Mouse (Mus musculus): ENCODE data around the gene Mindy2. TPM values are rescaled to one million over a fixed set of nuclear protein-coding genes. Genes with fewer than 3 reads are reported as not detected.

Mindy2 gene
- 10 to 100 TPM; 12.3 to 17.9 TPM for total RNA-seq (2021)
- long read RNA-seq, experiment 1, full-length matches to known transcripts = 30 of 40 reads
- long read RNA-seq, experiment 1, partial matches to known transcripts = 1 of 40 reads
- long read RNA-seq, experiment 1, other reads (novel, unspliced or antisense) = 9 of 40 reads
- long read RNA-seq, experiment 2, full-length matches to known transcripts = 23 of 30 reads
- long read RNA-seq, experiment 2, partial matches to known transcripts = 1 of 30 reads
- long read RNA-seq, experiment 2, other reads (novel, unspliced or antisense) = 6 of 30 reads

DNA sequence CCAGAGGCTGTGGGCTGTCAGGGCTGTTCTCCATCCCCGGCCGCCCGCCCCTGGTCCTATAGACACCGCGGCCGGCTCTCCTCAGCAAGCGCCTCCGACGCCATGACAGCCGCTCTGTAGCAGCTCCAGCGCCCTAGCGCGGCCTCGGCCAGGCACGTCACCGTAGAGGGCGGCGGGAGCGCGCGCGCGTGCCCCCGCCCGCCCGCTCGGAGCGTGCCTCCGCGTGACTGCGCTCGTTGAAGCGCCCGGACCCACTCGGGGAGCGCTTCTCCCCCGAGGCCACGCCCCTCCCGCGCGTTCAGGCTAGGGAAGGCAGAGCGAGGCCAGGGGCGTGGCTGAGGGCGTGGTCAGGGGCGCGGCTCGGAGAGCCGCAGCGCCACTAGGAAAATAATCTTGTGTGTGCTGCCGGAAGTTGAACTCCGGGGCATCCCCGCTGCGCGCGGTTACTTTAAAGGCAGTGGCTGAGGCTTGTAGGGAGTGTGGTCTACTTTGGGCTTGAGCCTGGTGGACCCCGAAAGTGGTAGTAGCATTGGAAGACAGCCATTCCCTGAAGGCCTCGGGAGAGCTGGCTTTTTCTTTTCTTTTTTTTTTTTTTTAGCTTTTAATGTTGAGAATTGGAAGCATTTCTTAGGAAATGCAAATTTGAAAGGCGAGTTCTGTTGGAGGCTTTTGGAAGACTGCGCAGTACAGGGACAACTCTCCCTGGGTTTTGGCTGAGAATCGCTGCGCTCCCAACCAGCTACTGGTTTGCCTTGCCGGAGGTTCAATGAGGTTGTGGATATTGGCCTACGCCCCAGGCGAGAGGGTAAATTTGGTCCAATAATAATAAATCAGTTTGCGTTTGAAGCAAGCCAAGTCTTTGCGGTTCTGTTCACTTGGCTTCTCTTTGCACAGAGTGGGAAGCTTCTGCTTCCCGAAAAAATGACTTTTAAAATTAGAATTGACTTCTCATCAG is at the start of gene Mindy2:
Gene Mindy2, minus strand, starts transcription at position 162 of the 955 bp plus-strand sequence.
- Histone ChIP-seq H3K27ac (peak within 1 kb of the TSS; percentile 96), H3K4me3 (peak within 1 kb of the TSS; percentile 99)
- TF ChIP-seq CTCF (IDR thresholded peaks at IDR 0.05) = no peak
- intact Hi-C loops (cut with DNase I) = loop anchor here (2.0 kb wide), 1 partner anchor 22 kb away; the partner anchor contains the start of gene Adam10
- DNase-seq = peak; percentile 100

DNA sequence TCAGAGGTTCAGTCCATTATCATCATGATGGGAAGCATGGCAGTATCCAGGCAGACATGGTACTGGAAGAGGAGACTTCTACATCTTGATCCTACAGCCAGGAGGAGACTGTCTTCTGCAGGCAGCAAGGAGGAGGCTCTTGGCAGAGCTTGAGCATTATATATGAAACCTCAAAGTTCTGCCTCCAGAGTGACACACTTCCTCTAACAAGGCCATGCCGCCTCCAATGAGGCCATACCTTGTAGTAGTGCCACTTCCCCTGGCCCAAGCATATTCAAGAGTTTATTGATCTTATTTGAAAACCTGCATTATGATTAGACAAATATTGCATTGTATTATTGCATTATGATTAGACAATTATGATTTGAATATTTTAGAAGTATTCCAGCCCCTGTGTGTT is 49.5 kb upstream of the Mindy2 start:
- Histone ChIP-seq H3K27ac (no peak overlapping the region), H3K4me3 (no peak overlapping the region)
- intact Hi-C loops (cut with DNase I) = no loop called here
- DNase-seq = no peak
- no peak for TF ChIP-seq CTCF (IDR thresholded peaks at IDR 0.05)

DNA sequence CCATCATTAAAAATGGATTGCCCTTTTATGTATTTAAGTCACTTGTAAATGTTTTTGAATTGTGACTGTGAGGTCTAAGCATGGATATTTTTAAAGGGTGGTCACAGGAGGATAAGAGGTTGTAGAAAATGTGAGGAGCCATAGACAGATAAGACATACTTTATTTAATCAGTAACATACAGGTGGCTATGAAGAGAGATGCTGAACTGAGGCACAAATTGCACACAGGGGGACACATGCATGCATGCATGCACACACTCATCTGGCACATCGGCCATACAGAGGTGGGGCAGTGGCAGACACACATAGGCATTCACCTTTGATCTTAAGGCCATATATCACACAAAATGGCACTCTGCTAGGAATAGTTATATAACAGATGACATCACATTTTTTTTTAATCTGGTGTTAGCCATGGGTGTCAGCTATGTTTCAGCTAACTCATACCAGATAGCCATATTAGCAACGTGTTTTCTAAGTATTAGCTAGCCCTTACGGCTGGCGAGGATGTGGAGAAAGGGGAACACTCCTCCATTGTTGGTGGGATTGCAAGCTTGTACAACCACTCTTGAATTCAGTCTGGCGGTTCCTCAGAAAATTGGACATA is 46.7 kb upstream of the Mindy2 start:
- H3K4me3 ChIP-seq = no peak overlapping the region
- no peak for TF ChIP-seq CTCF (IDR thresholded peaks at IDR 0.05)
- DNase-seq = no peak
- intact Hi-C loops (cut with DNase I) = no loop called here
- H3K27ac ChIP-seq = no peak overlapping the region

DNA sequence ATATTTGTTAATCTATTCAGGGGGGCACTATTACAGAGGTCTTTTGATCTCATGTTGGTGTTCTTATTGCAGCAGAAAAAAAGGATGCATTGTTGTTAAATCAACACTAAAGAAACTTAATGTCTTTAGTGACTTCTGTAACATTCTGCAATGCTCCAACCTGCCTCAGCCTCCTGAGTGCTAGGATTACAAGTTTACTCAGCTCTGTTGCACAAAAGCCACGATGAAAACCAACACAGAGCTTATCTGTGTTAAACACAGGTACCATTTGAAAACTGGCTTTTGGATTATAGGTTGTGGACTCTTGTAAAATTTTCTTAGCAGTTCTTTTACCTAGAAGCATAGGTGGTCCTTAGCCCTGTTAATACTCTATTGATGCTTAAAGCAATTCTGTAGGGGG is 41.1 kb upstream of the Mindy2 start:
- no peak overlapping the region for H3K27ac ChIP-seq
- no peak for TF ChIP-seq CTCF (IDR thresholded peaks at IDR 0.05)
- H3K4me3 ChIP-seq = no peak overlapping the region
- DNase-seq = no peak
- intact Hi-C loops (cut with DNase I) = no loop called here

DNA sequence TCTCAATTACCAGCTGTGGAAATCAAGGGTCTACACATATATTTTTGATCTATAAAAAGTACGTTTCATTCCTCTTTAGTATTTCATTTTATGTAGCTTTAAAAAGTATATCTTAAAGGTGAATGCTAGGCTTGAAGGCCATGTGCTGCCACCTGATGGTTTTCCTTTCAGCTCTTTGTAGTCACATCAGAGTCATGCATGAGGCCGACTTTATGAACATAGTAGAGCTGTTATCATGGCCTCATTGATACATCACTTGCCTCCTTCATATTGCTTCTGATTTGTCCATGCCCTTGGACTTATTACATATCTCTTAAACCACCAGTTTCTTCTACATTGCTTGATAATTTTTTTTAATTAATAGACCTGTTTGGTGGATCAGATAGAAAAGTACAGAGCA is 38.7 kb upstream of the Mindy2 start:
- no peak overlapping the region for H3K4me3 ChIP-seq
- H3K27ac ChIP-seq = no peak overlapping the region
- intact Hi-C loops (cut with DNase I) = no loop called here
- no peak for DNase-seq
- TF ChIP-seq CTCF (IDR thresholded peaks at IDR 0.05) = no peak

DNA sequence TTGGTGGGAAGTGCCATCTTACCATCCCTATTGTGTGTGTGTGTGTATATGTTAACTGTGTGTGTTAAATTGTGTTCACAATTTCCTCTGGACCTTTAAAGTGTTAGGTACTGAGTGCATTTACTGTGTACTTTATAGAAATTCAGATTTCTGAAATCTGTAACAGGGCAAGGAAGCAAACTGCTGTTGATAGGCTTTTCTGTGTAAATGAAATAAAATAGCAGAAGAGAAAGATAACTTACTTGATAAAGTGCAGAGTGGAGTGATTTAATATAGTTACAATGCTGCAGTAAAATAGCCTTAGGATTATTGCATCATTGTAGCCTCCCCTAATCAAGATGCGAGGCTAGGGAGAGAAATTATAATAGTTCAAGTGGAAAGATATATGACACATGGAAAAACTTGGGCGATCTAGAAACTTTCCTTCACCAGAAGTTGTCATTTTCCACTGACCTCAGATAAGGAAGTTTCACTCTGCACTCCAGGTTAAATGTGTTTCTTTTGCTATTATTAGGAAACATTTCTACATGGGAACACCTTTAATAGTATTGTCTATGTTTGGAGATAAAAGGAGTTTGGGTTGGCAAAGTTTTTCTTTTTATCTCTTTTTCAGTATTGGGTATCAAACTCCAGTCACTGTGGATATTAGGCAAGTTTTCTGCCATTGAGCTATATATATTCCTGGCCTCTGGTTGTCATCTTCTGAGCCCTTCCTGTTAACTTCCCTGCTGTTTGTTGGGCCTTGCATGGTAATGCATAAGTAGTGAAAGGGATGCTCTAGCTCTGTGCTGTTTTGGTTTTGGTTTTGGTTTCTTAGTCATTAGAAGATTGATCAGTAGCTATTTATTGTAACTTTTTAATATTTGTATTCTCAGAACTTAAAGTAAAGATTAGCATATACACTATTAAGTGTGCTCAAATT is 35.1 kb upstream of the Mindy2 start:
- no peak for TF ChIP-seq CTCF (IDR thresholded peaks at IDR 0.05)
- no peak for DNase-seq
- Histone ChIP-seq H3K27ac (no peak overlapping the region), H3K4me3 (no peak overlapping the region)
- intact Hi-C loops (cut with DNase I) = no loop called here

DNA sequence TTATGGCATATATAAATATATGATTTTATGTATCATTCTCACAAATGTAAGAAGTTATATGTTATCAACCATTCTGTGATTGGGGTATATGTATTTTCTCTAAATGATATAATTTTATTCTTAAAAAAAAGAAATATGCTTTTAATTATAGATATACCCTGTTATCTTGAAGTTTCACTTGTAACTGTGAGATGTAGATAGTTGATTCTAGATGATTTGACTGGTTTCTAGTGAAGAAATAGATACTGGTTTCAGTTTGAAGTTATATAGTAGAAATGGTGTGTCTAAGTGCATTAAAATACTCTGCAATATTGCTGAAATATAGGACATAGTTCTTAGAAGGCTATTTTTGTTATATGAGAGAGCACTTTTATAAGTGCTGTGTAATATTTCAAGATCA is 33.6 kb upstream of the Mindy2 start:
- intact Hi-C loops (cut with DNase I) = no loop called here
- Histone ChIP-seq H3K27ac (no peak overlapping the region), H3K4me3 (no peak overlapping the region)
- TF ChIP-seq CTCF (IDR thresholded peaks at IDR 0.05) = no peak
- DNase-seq = no peak

DNA sequence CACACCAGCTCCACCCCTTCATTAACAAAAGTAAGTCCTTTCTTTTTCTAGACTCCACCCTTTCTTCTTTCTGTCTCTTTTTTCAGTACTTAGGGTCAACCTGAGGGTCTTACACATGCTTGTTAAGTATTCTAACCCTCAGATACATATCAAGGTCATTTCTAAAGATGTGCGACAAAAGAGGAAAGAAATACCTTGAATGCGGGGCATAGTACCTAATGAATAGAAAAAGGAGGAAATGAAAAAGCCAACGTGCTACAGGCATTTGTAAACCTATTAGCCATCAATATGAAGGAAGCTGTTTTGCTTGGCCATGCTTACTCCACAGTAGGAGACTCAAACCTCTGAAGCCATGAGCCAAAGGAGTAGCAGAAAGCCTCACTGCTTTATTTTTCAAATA is 33.0 kb upstream of the Mindy2 start:
- intact Hi-C loops (cut with DNase I) = no loop called here
- H3K27ac ChIP-seq = no peak overlapping the region
- no peak overlapping the region for H3K4me3 ChIP-seq
- no peak for DNase-seq
- no peak for TF ChIP-seq CTCF (IDR thresholded peaks at IDR 0.05)

DNA sequence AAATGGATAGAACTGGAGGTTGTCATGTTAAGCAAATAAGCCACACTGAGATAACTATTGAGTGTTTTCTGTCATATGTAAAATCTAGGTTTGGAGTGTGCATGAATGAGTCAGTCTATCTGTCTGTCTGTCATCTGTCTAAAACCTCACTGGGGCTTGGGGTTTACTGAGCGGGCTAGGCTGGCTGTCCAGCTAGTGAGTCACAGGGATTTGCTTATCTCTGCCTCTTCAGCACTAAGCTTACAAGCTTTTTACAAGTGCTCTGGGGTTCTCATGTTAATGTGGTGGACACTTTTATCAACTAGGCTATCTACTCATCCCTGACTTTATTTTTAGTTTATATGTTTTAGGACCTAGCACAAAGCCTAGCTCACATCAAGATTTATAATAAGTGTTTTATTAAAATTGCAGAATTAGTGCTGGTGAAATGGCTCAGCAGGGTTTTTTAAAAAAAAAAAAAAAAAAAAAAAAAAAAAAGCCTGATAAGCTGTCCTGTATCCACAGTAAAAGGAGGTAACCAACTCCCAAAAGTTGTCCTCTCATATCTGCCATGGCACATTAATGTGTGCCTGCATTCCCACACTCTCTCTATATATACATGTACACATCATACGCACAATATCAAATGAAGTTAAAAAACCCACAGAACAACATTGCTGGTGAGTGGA is 31.5 kb upstream of the Mindy2 start:
- H3K4me3 ChIP-seq = no peak overlapping the region
- intact Hi-C loops (cut with DNase I) = no loop called here
- TF ChIP-seq CTCF (IDR thresholded peaks at IDR 0.05) = no peak
- no peak for DNase-seq
- no peak overlapping the region for H3K27ac ChIP-seq

DNA sequence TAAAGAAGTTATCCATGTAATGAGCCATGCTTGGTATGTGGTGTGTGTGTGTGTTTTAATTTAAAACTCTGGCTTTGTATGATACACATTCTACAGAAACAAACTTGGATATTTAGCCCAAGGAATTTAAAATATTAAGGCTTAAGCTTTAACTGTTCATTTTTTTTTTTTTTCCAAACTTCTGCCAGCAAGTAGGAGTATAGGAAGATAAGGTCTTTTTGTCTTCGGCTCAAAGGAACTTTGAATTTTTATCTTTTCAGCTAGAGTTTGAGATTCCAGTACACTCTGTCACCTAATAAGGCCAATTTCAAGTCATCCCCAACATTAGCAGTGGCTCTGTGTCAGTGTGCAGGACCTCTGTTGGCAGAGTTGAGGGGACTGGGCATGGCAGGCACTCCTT is 25.2 kb upstream of the Mindy2 start:
- intact Hi-C loops (cut with DNase I) = no loop called here
- DNase-seq = no peak
- TF ChIP-seq CTCF (IDR thresholded peaks at IDR 0.05) = no peak
- H3K4me3 ChIP-seq = no peak overlapping the region
- H3K27ac ChIP-seq = no peak overlapping the region

Measured in gastrocnemius, adult 2 months (tissue).